Mouse (Mus musculus) layer of hippocampus, postnatal 10 days (tissue): ENCODE results near the gene Ak1. TPM values are rescaled to one million over a fixed set of nuclear protein-coding genes. Genes with fewer than 3 reads are reported as not detected.
A peak's percentile ranks its signal among the peaks of the same experiment; 100 is the strongest.

Source experiments
- DNase-seq, 2 experiments: peaks; one replicate each; pipeline ENCODE4 v3.0.0; 2021; ENCODE audit warnings: low spot score in 2 of 2
- total RNA-seq, 2 experiments: library from RNA; stranded (reverse); gene quantifications; 2 replicates each; pipeline ENCODE4 v1.2.3; 2021

The Ak1 gene
- total RNA-seq, 2 experiments from 2014 or later, result 109 TPM

DNA sequence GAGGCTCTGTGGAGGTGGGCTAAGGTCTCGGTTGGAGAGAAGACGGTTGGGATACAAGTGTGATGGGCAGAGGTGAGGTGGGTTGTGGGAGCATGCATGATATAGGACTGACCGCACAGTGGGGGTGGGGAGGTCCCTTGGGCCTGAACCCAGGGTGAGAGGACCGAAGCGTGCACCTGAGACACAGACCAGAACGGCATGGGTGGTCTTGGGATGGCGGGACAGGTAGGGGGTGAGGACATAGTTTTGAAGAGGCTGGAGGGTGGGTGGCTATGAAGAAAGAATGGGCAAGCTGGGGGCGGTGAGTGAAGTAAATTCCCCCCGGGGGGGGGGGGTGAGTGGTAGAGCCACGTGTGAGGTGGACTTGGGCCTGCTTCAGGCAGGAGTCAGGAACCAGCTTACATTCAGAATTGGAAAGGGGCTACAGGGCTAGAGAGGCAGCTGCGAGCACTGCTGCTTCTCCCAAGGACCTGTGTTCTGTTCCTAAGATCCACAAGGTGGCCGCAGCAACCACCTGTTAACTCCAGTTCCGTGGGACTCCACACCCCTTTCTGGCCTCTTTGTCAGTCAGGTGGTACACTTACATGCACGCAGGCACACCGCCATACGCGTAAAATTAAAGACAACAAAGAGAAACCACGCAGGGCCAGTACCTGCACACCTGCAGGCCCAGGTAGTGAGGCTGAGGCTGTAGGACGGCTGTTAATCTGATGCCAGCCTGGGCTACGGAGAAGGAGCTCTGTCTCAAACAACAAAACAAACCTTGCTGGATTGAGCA, 5.9 kb downstream of the Ak1 start:
- DNase-seq, result no peak

DNA sequence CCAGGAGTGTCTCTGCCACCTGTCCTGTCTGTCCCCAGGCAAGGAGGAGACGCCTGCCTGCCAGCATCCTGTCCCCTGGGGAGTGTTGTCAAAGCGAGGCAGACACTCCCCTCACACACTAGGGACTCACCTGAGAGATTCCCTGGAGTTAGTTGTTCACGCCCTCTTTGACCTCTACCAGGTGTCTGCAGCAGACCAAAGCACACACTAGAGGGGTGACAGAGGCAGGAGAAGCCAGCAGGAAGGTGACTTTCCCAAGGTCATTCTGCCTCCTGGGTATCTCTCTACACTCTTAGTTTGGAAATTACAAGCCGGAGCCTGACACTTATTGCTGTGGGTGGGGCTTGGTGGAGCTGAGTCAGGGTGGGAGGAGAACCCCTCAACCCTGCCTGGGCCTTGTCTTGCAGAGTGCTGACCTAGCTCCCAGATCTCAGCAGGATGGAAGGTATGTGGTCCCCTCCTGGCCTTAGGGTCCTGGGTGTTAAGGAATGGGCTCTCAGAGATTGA, 6.5 kb downstream of the Ak1 start:
- DNase-seq, result no peak

DNA sequence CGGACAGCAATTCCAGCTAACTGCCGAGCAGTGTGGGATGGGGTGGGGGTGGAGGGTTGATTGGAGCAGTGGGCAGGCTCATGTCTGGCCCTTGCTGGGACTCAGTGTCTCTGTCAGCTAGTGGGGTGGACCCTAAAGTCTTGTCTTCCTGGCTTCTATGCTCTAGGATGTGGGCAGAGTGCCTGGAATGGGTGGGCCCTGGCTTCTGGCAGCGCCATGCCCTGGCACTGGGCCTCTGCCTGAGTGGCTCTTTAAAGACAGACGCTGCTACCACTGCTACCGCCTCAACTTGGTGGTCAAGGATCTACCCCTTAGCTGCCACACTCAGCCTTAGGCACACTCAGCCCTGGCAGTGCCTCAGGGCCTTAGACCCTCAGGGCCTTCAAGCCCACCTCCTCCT, 7.2 kb downstream of the Ak1 start:
- peak; percentile 77 to 84 for DNase-seq

DNA sequence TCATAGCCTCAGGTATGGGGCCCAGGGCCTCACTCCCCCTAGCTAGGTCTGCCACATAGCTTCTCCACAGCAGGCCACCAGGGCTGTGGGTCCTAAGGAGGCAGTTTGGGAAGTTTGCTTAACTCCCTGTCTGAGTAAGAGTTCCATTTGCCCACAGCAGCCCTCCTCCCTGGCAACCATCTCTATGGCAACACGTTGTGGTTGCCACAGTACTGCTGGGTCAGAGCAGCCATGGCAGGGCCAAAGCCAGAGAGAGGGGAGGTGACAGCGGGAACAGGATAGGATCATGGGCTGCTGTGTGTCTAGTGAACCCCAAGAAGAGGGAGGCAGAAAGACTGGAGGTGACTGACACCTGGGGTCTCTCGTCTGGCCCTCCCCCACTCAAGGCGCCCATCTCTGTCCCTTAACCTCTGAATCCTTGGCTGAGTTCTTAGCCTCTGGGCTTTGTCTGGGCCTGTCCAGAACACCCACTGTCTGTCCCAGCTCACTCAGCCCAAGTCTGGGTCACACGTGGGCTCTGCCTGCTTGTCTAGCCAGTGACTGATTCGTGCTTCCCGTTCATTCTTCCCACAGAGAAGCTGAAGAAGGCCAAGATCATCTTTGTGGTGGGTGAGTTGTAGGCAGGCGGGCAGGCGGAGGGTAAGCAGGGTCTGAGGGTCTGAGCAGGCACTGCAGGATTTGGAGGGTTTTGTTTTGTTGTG, 7.9 kb downstream of the Ak1 start:
- DNase-seq, result peak; percentile 62 to 64

DNA sequence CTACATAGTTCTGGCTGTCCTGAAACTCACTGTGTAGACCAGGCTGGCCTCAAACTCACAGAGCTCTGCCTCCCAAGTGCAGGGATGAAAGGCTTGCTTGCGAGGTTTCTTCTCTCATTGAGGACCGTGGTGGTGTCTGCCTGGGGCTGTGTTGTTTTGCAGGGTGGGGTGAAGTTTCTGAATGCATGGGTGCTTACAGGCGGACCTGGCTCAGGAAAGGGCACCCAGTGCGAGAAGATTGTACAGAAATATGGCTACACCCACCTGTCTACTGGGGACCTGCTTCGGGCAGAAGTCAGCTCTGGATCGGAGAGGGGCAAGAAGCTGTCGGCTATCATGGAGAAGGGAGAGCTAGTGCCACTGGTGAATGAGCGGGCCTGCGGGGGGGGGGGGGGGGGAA, 8.5 kb downstream of the Ak1 start:
- no peak for DNase-seq

DNA sequence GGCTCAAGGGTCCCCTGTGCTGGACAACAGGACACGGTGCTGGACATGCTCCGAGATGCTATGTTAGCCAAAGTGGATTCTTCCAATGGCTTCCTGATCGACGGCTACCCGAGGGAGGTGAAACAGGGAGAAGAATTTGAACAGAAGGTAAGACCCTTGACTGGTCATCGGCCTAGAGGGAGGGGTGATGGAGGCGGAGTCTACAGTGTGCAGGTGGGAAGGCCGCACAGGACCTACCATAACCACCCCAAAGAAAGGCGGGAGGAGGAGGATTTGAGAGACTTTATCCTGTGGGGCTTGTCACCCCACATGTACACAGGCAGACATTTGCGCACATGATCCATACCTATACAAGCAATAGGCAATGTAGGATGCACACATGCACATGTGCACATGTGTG, 9.5 kb downstream of the Ak1 start:
- DNase-seq, result no peak

DNA sequence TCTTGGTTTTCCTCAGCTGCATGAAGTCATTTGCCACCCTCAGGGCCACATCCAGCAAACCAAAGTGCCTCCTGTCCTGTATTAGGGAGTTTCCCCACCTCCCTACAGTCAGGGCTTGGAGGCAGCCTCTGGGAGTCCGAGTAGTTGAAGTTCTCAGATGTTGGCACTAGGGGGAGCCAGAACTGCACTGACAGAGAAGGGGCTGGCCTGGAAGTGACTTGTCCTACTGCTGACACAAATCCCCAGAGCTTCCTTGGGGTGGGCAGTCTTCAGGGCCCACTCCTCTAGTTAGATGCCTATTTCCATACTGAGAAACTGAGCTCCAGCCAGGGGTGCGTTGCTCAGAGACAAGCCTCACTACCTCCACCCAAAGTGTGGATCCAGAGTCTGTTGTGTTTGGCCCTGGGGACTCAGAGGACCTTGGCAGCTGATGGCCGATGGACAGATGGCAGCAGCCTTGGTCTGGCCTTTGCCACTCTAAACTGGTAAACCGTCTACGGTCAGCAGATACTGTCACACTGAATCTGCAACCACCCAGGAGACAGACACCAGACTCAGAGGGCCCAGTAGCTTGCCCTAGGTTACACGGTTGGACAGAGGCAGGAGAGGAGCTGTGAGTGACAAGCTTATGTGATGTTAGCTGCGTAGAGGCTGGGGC, 10.3 kb downstream of the Ak1 start:
- DNase-seq, result peak; percentile 82 to 87

DNA sequence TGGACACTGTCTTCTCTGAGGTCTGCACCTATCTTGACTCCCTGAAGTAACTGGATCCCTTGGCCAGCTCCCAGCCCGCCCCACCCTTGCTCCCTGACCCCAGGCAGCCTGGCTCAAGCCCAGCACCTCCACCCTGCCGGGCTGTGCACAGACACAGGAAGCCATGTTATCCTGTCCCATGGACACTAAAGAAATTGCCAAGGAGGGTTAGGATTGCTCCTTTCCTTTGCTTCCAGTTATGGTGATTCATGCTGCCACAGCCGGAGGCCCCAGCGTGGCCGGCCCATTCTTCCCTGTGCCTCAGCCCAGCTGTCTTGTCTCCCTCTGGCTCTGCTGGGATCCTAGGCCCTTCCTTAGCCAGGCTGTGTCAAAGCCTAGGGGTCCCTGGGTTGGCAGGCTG, 12.1 kb downstream of the Ak1 start:
- DNase-seq, result no peak

DNA sequence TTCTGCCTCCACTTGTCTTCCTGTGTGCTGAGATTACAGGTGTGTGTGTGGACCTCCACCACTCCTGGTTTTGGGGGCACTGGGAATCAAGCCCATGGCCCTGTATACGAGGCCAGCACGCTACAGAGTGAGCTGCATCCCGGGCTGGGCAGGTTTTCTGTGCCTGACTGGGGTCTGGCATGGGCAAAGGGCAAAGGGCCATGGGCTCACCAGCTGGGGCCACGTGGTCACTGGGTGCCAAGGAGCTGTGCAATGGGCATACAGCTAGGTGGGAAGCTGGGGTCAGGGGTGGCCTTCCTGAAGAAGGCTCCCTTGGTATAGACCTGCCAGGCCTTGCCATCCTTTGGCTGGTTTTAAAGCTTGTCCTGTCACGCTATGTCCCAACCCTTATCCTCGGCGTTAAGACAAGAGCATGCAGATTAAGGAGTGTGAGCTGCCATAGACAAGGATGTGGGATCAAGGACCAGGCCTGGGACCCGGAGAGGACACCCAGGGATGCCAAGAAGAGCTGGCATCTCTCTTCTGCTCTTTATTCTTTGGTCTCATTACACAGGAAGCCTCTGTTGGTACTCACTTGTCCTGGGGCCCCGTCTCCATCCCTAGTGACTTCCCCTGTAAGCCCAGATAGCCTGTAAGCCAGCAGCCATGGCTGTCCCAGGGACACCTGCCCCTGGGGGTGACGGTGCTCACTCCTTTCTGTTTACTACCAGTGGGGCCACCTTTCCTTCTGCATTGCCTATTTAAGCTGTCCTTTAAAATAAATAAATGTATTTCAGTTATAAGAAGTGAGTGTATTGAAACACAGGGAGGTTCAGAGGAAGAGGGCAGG, 12.9 kb downstream of the Ak1 start:
- no peak for DNase-seq

DNA sequence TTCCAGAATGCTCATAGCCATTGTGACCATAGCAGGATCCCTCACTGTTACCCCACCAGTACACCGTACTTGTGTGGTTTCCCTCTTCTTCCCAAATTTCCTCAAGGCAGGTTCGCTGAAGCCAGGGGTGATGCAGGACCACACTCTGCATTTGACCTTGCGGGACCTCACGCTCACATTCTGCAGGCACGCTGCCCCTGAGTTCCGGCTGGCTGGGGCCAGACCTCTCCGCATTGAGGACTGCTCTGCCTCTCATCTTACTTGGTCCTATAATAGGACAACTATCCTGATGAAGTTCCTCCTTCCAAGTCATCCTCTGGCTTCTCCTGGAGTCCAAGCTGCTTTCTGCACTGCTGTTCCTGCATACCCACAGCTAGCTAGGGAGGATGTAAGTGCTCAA, 15.1 kb downstream of the Ak1 start:
- DNase-seq, result no peak

DNA sequence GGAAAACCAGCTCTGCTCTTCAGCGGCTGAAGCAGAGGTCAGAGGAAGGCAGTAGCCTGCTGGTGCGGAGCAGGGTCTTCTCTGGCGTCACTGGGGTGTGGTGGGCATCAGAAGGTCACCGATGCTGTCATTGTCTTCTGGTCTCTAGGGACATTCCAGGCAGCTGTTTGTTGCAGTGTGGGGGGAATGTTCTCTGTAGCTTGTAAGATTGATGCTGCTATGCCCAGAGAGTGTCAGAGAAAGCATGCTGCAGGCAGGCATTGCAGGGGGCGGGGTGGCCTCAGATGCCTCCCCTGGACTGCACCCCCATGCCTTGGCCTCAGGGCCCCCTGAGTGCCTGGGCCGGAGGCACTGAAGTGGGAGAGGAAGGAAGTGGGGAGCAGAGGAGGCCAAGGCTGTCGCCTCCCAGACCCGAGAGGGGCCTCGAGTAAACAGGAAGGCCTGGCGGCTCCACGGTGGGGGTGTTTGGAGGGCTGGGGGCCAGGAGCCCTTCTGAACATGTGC, 16.3 kb downstream of the Ak1 start:
- DNase-seq, result peak in 1 of 2 experiments; percentile 32

DNA sequence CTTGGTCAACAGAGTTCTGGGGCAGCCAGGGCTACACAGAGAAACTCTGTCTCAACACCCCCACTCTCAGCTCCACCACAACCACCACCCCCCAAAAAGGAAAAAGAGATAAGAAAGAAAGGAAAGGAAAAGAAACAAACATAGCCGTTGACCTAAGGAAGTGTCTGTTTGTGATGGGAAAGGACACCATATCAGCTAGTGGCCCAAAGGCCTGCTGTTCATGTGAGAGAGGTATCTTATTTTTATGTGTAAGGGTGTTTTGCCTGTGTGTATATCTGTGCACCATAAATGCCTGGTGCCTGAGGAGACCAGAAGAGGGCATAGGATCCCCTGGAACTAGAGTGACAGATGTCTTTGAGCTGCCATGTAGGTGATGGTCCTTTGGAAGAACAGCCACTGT, 18.1 kb downstream of the Ak1 start:
- DNase-seq, result no peak

DNA sequence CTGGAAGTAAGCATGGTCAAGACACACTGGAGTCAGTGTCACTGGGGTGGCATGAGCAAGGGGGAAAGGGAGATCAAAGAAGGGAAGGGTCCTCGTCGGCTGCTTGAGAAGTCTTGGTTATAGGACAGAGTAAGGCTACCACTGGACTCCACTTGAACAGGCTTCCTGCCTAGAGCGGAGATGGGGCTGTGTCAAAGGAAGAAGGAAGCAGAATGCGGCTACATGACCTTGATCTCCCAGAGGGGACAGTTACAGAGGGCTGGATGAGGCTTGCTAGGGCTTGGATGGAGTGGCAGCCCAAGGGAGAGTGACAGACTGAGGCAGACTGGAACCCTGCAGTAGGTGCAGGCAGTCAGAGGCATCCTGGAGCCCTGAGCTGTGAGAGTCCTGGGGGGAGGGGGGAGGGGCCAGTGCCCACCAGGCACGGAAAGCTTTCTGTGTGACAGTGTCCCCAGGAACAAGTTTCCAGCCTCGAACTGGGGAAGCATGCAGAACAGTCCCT, 19.0 kb downstream of the Ak1 start:
- DNase-seq, result no peak

DNA sequence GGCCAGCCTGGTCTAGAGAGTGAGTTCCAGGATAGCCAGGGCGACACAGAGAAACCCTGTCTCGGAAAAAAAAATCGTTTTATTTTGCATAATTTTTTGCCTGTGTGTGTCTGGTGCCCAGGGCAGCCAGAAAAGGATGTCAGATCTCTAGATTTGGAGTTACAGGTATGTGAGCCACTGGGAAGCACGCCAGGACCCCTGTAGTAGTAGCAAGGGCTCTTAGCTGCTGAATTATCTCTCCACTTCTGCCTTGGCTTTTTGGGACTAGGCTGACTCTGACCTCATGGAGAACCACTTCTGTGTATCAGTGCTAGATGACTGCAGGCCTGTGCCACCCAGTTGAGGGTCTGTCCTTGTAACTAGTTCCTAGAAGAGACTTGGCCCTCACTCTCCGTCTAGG, 20.3 kb downstream of the Ak1 start:
- DNase-seq, result no peak

DNA sequence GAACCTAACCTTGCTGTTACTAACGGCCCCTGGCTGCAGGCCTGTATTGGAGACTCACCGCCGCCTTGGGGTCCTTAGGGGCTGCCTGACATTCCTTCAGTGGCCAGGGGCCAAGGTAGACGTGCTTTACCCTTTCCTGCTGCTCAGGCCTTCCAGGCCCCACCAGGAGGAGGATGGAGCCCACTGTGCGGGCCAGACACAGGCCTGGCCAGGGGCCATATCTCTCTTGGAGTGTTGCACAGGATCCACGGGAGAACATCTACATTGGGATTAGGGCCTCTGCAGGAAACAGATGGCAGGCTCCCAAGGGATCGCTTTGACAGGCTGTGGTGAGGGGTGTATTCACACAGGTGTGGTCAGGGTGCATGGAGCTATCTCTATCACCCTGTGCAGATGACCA, 21.3 kb downstream of the Ak1 start:
- DNase-seq, result no peak

DNA sequence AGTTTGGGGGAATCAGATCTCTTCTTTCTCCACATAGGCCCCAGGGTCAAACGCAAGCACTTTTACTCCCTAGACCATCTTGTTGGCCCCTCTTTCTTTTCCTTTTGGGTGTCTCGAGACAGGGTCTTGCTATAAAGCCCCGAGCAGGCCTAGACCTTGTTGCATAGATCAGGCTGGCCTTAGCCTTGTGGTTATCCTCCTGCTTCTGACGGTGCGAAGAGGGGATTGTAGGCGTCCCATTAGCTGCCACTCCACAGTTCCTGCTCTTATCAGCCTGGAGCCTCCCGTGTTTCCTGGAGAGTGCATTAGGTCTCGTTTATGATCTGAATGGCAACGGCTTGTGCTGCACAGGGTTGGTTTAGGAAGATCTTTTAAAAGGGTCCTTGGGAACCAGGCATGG, 22.5 kb downstream of the Ak1 start:
- DNase-seq, result no peak

DNA sequence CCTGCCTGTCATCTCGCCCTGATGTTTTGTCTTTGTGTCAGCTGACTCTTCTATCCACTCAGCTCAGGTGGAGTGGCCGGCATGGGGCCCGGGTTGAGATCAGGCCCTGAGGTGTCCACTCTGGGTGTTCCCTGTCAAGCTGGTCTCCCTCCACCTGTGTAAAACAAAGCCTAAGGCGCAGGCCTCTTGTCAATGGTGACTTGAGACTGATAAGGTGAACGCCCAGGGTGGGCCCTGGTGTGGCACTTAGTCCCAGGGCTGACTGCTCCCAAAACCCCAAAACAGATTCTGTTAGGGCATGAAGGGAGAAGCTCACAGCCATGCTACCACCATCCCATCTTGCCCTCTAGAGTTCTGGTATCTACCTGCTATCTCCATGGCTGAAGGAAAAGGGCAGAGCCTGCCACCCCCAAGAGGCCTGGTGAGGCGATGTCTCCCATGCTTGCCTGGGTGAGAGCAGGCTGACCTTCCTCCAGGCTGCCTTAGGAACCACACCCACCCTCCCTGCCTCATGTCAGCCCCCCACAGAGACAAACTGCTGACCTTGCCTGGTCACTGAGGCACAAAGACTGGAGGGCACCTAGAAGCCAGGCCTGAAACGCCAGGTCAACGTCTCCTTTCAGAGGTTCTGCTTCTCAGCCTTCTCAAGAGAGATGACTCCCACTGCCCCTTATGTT, 23.4 kb downstream of the Ak1 start:
- DNase-seq, result no peak

DNA sequence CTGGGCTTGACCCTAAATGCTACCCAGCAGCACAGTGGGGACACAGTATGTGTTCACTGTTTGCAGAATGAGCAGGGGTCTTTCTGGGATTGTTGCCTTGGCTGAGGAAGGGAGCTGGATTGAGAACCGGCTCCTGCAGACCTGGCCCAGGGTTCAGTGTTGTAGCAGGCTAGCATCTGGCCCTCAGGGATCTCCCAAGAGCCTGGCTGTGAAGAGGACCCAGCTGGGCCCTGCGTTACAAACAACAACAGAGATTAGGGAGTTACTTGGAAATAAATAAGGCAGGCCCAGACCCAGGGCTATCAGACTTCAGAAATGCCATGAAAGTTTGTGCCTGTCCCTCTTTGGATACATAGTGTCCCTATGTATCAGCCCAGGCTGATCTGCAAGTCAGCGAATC, 24.1 kb downstream of the Ak1 start:
- no peak for DNase-seq

DNA sequence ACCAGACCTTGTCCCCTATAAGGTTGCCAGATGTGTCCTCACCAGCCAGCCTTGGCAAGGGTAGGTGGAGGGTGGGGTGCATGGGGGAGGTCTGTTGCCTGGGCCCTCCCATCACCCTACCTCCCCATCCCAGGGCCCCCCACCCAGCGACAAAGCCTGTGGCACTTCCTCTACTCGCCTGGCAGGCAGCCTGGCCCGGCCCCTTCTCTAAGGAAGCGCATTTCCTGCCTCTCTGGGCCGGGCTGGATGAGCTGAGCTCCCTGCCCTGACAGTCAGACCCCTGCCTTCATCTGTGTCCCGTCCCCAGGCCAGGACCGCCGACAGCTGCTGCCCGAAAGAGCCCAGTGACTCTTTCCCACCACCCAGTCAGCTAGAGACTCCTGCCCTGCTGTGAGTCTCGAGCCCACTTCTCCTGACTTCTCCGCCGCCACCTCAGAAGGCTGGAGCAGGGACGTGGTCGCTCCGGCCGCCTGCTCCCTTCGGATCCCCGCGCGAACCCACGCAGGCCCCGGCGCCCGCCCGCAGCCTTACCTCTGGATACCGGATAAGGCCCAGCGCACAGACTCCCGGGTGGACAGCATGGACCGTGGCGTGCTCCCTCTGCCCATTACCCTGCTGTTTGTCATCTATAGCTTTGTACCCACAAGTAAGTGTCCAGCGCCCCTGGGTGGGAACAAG, 25.0 kb downstream of the Ak1 start, which contains the start of gene Eng:
Gene Eng, plus strand, starts transcription at position 217 of the 678 bp plus-strand sequence.
- peak in 1 of 2 experiments; percentile 42 for DNase-seq

DNA sequence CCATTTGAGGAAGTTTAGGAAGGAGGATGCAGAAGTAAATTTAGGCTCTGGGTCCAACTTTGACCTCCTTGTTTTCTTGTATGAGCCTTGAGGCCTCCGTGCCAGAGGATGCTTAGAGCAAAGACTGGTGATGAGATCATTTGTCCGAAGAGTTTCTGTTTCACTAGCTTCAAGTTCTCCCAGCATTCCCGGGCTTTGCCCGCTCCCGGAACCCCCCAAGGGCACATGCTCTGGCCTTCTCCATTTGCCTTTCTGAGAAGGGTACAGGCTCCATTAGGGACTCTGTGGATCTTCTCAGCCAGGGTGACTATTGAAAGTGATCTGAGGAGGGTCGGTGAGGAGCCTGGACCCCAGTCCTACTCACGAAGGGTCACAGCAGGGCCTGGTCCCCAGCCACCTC, 25.8 kb downstream of the Ak1 start:
- DNase-seq, result no peak
